In the genomic region with DNA sequence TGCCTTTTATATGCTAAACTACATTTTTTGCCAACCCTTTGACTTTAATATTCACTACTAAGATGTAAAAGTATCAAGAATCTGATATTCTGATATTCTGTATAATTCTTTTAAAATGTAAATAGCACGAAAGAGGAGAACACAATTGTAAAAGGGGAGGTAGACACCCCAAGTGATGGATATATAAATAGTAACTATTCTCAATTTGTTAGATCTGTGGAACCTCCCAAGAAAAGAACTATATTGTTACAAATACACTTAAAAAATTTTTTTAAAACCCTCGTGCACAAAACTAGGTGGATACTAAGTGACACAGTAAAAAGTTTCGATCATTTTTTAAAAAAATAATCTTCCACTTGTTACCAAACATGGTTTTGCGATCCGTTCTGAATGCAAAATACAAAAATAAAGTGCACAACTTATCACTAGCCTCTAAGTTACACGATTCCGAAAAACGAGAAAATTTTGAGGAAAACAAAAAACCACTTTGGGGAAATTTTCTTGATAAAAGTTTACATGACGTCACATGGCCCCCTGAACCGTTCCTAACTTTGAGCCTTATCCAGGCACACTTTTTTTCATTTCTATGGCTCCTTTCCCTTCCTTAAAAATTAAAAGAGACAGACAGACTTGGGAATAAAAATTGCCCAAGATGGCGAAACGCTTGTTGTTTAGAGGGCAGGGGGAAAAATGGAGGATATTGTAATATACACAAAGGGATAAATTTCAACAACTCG, we compare ENCODE assay signal across 8 mouse cellular contexts.
DNase-seq lines count a peak whose midpoint lies in the region; ATAC-seq and TF ChIP-seq lines count a peak whose summit lies in the region.

No protein-coding gene starts in this region.

- peak overlapping the region; percentile 100 for H3K27ac ChIP-seq in lung, postnatal 0 days (ENCODE audit: low read length)
- peak overlapping the region; percentile 100 for H3K27ac ChIP-seq in embryonic facial prominence, embryonic 15.5 days (replicated peaks)
- peak overlapping the region; percentile 99 for H3K27ac ChIP-seq in limb, embryonic 11.5 days (replicated peaks; ENCODE audit: low read depth, low read length)

- WGBS in lung, postnatal 0 days = 1% methylated on average over 13 of the region's 13 CpGs
- WGBS in embryonic facial prominence, embryonic 15.5 days = 4% methylated on average over 13 of the region's 13 CpGs
- WGBS in limb, embryonic 11.5 days = 8% methylated on average over 13 of the region's 13 CpGs

- peak overlapping the region; percentile 100 for H3K9ac ChIP-seq in lung, postnatal 0 days (replicated peaks; ENCODE audit: low read depth)
- peak overlapping the region; percentile 99 for H3K9ac ChIP-seq in embryonic facial prominence, embryonic 15.5 days
- peak overlapping the region; percentile 100 for H3K9ac ChIP-seq in limb, embryonic 11.5 days (ENCODE audit: low read length)

- ATAC-seq in lung, postnatal 0 days = no peak
- ATAC-seq in embryonic facial prominence, embryonic 15.5 days (ENCODE audit: insufficient number of reproducible peaks, low FRiP score, low TSS enrichment, low read depth) = no peak
- no peak for ATAC-seq in limb, embryonic 11.5 days (ENCODE audit: insufficient number of reproducible peaks, low FRiP score, low TSS enrichment, low read depth)
- no peak for ATAC-seq in activated CD4-positive, CD25-positive, alpha-beta regulatory T cell, adult 4 months

- H3K4me3 ChIP-seq in lung, postnatal 0 days (ENCODE audit: low read depth, low read length) = peak overlapping the region; percentile 100
- H3K4me3 ChIP-seq in embryonic facial prominence, embryonic 15.5 days (replicated peaks) = peak overlapping the region; percentile 82
- H3K4me3 ChIP-seq in limb, embryonic 11.5 days (ENCODE audit: low read depth, low read length) = peak overlapping the region; percentile 88

- TF ChIP-seq CTCF in lung, postnatal 0 days (IDR thresholded peaks at IDR 0.05) = no peak

- no peaks in the 10 kb centered on the region for H3K27me3 ChIP-seq in lung, postnatal 0 days (replicated peaks; ENCODE audit: insufficient read depth, low read length)
- H3K27me3 ChIP-seq in embryonic facial prominence, embryonic 15.5 days = no peaks in the 10 kb centered on the region
- H3K27me3 ChIP-seq in limb, embryonic 11.5 days (ENCODE audit: control insufficient read depth, insufficient read depth, low read length) = no peaks in the 10 kb centered on the region
- H3K27me3 ChIP-seq in splenic B cell, adult 2 months (ENCODE audit: control insufficient read depth, insufficient read depth, low read length, poor library complexity, severe bottlenecking) = no peaks in the 10 kb centered on the region

- no peaks in the 10 kb centered on the region for H3K9me3 ChIP-seq in lung, postnatal 0 days (ENCODE audit: low read length)
- no peaks in the 10 kb centered on the region for H3K9me3 ChIP-seq in embryonic facial prominence, embryonic 15.5 days (replicated peaks)
- no peaks in the 10 kb centered on the region for H3K9me3 ChIP-seq in limb, embryonic 11.5 days (ENCODE audit: control insufficient read depth, low read length)

- peak overlapping the region; percentile 55 for H3K4me2 ChIP-seq in lung, postnatal 0 days (replicated peaks; ENCODE audit: low read depth, low read length)
- H3K4me2 ChIP-seq in embryonic facial prominence, embryonic 15.5 days (replicated peaks) = peak overlapping the region; percentile 52
- H3K4me2 ChIP-seq in limb, embryonic 11.5 days (ENCODE audit: low read depth, severe bottlenecking) = peak overlapping the region; percentile 65

- DNase-seq in lung, postnatal 0 days (ENCODE audit: low spot score) = no peak
- no peak for DNase-seq in lung, postnatal 25 days (ENCODE audit: low spot score)
- no peak for DNase-seq in limb, embryonic 11.5 days (ENCODE audit: low spot score)
- peak; percentile 44 for DNase-seq in splenic B cell, adult 2 months (ENCODE audit: low read depth, low spot score)
- no peak for DNase-seq in T-cell, adult 2 months (ENCODE audit: low spot score)
- DNase-seq in testis, postnatal 14 days (ENCODE audit: low spot score) = no peak

- peaks cover 3% of the 10 kb centered on the region; the same call in 1 of the 2 replicates for H3K4me1 ChIP-seq in lung, postnatal 0 days (ENCODE audit: insufficient read depth, low read depth, low read length)
- peaks cover 17% of the 10 kb centered on the region for H3K4me1 ChIP-seq in embryonic facial prominence, embryonic 15.5 days
- peaks cover 19% of the 10 kb centered on the region for H3K4me1 ChIP-seq in limb, embryonic 11.5 days (ENCODE audit: control insufficient read depth, insufficient read depth, low read length)

- TF ChIP-seq EP300 in lung, postnatal 0 days (IDR thresholded peaks at IDR 0.05) = peak; percentile 30; the same call in 1 of the 2 replicates

- H3K36me3 ChIP-seq in lung, postnatal 0 days (ENCODE audit: insufficient read depth, low read length) = no peaks in the 10 kb centered on the region
- no peaks in the 10 kb centered on the region for H3K36me3 ChIP-seq in embryonic facial prominence, embryonic 15.5 days
- H3K36me3 ChIP-seq in limb, embryonic 11.5 days (ENCODE audit: control insufficient read depth, insufficient read depth, low read length) = no peaks in the 10 kb centered on the region
- H3K36me3 ChIP-seq in splenic B cell, adult 2 months (ENCODE audit: control insufficient read depth, insufficient read depth, low read length, poor library complexity, severe bottlenecking) = no peaks in the 10 kb centered on the region
